Mouse (Mus musculus) megakaryocyte, adult 5-6 weeks (primary cell): ENCODE measurements around the gene Acads. TPM values are rescaled to one million over a fixed set of nuclear protein-coding genes. Genes with fewer than 3 reads are reported as not detected.
A peak's percentile ranks its signal among the peaks of the same experiment; 100 is the strongest.
"Not testable (repeated sequence)": the region's sequence is repeated elsewhere in the genome, so short reads cannot be mapped to it uniquely, and the experiment has no call there.

Source experiments
- ATAC-seq: 2 replicates; pipeline ENCODE4 v1.8.0; 2016; ENCODE audit warnings: mild to moderate bottlenecking, inconsistent platforms; ENCODE audit not compliant: poor library complexity, severe bottlenecking
- total RNA-seq, 2 experiments: library from RNA; stranded (forward) in 1 of 2; stranded (reverse) in 1 of 2; fragments of 153-499, 151-499 nt in 1 of 2; fragments of 221-1000, 200-1000 nt in 1 of 2; gene quantifications; 2 replicates each; pipeline versions ENCODE4 v1.2.3 to v1.2.4; 2015 to 2017

The Acads gene
- total RNA-seq, 2 experiments from 2014 or later: 13.0 to 15.2 TPM

DNA sequence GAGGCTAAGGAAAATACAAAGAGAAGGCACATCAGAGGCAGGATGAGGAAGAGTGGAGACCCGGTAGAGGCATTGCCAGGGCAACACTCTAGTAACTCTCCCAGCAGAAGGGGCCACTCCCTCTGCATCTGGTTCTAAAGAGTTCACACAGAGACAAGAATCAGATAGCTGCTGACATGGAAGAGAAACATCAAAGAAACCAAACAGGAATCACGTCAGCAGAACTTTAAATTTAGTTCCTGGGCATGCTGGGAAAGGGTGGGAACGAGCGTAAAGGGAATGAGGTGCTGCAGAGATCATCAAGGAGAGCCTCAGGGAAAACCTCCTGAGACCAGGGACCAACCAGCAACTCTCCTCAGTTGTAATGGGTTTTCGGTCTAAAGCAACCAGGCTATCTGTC is 31.8 kb upstream of the Acads start:
- ATAC-seq: no peak

DNA sequence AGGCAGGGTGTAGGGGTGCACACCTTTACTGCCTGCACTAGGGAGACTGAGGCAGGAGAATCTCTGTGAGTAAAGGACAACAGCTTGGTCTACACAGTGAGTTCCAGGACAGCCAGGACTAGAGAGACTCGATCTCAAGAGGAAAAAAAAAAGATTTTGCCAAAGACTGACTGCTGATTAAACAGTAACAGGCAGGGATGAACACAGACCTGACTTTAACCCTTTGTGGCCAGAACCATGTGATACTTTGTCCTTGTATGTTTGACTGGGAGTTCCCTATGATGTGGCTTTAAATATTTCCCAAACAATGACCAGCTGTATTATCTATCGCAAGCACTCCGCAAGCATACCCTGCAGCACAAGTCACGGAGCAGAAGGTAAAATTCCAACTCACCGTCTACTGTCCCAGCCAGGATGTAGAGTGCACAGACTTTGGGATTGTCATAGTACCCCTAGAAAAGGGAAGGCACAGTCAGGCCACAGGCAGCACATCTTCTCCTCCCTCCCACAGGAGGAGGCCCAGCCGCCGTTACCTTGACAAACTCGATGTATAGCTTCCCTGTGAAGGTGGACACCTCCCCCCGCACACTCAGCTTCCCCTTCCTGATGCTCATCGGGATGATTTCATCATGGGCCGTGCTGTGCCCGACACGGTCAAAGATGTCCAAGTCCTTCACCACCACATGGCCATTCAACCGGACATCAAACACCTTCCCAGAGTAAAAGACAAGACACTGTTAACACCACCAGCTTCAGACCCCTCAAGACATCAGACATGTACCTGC is 30.7 kb upstream of the Acads start:
- ATAC-seq: peak; percentile 85

DNA sequence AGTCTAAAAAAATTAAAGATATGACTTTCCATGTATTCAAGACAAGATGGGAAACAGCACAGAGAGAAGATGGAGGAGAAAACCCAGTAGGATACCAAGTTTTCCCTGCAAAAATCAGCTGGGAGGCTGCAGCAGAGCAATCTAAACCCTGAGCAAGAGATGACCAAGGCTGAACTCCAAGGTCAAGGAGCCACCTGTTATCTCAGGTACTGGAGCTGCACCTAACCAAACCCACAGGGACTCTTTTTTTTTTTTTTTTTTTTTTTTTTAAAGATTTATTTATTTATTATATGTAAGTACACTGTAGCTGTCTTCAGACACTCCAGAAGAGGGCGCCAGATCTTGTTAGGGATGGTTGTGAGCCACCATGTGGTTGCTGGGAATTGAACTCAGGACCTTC is 29.7 kb upstream of the Acads start:
- ATAC-seq: not testable (repeated sequence)

DNA sequence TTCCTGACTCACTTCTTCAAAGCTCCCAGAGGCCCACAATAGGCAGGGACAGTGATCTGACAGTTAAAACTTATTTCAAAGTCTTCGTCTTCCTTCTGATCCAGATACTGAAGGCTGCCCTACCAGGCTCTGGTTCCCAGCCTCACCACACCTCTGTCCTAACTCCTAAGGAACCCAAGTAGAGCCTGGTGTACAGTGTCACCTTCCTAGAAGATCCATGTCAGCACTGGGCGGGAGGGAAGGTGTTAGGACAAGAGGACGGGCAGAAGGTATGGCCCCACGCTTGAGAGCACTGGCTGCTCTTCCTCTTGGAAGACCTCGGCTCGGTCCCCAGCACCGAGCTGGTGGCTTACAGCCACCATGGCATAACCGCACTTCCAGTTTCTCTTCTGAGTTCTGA is 29.2 kb upstream of the Acads start:
- no peak for ATAC-seq

DNA sequence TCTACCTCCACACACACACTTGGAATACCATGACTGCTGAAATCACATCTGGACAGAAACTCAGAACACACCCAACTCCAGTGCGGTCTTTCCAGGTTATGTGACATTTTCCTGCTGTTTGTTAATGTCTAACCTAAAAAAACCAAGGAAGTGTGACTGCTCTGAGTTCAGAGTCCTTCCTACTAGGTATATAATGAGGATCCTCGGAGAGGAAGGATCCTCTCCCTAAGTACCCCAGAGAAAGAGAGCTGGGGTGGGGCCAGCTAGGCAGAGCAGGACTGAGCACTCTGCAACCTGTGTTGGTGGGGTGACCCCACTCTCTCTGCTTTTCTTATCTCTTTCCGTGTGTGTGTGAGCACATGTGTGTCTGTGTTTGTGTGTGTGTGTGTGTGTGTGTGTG is 28.2 kb upstream of the Acads start:
- no peak for ATAC-seq

DNA sequence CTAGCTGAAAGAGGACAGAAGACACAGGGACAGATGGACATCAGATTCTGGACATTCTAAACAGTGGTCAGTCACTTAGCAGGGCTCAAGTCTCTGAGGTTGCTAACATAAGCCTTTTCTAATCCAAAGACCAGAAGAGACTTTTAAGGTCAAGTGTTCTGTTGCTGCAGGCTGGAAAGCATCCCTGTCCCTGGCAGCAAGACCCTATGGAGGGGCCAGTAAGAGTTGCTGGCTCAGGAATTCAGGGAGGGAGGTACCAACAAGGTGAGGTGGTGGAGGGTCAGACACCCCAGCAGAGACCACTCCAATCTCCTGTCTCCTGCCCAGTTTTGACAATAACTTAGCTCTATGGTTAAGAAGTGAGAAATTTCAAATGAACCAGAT is 27.6 kb upstream of the Acads start:
- ATAC-seq: no peak

DNA sequence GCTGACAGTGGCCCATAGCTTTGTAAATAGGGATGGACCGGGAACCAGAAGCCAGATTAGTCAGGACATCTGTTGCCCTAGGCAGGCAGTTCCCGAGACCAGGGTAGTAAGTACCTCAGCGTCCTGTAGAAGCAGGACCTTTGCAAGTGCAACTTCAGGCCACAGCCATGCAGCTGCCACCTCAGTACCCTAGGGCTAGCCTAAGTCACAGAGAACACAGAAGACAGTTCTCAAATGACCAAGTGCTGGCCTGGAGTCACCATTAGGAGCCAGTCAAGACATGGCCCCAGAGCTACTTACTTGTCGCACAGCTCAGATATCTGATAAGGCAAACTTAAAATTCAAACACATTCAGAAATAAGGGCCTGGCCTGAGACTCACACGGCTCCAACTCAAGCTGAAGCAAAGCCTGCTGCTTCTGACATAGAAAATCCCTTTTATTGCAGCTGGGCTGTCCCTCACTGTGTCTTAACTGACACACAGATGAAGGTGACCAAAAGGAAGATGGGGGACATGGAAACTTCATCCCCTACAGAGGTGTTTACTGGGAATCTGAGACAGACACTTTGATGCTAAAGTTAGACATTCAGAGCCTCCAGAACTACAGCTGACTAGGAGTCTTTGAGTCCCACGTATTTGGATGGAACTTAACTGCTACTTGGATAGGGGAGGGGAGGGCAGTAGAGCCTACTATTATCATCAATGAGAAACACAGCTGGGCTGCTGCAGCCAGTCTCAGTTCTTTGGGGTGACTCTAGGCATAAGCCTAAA is 27.0 kb upstream of the Acads start:
- ATAC-seq: no peak

DNA sequence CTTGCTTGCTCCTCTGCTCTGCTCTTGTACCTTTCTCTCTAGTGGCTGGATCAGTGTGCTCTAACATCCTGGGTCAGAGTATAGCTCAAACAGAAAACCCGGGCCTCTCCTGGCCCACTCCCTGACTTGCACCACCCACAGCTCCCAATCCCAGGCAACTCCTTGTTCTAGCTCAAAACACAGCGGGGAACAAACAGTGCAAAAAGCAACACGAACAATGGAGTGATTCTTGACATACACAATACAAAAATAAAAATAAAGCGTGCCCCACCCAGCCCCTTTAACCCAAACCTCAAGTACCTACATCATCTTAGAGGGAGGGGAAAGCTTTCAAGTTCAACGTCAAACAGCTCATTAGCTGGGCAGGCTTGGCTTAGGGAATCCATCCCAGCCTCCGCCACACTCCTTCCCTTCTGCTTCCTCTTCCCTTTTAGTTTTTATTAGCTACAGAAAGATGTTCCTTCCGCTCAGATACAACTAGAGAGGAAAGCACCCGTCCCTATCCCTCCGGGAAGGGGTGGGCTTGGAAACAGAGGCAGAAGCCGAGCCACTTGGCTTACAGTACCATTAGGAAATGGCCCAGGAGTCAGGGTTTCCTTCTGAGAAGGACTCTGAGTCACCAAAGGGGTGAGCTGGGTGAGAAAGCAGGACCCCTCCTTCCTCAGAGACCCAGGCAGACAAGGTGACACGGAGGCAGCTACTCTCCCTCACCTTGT is 26.3 kb upstream of the Acads start:
- ATAC-seq: no peak

DNA sequence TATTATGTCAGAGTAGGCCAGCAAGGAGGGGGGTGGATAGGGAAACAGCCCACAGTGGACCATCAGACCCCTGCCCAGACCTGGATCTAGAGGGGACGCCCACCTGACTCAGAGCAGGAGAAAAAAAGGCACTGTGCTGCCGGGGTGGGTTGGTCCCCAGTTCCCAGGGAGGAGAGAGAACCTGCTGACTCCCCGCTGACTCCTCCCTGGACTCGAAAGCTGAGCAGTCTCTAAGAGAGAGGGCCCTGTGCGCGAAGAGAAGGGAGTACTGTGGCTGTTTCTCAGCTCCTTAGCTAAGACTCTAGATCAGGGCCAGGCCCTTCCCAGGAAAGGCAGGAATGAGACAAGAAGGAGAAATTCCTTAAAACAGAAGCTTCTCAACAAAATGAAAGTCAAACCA is 25.3 kb upstream of the Acads start:
- no peak for ATAC-seq

DNA sequence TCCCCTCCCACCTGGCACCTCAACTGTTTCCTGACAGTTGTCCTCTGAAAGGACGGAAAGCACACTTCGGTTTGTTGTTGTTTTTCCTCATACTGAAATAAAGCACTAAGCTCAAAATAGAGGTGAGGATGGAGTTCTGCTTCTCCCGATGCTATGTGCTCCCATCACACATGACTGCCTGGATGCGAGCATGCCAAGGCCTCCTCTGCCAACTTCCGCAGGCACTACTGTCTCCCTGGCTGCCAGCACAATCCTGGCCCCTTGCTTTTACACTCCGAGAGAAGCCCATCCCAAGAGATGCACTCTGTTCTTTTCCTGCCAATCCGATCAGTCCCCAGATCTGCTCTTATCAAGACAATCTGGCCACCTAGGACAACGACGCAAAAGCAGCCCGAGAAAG is 24.4 kb upstream of the Acads start:
- ATAC-seq: no peak

DNA sequence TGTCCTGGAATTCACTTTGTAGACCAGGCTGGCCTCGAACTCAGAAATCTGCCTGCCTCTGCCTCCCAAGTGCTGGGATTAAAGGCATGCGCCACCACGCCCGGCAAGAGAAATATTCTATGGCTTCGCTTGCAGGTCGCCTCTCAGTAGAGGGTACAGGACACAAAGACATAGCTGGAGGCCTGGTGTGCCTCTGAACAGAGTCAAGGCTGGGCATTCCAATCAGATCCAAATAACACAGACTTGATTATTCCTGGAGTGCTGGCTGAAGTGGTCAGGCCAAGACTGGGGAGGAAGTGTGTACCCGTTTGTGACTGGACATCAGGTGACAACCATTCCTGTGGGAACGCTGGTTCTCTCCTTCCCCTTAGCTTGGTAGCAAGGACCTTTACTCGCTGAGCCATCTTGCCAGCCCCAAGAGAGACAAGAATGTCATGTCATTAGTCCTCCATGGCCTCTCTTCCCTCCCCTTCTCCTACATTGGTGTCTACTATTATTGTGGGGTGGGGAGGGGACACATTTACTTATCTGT is 23.1 kb upstream of the Acads start:
- ATAC-seq: no peak

DNA sequence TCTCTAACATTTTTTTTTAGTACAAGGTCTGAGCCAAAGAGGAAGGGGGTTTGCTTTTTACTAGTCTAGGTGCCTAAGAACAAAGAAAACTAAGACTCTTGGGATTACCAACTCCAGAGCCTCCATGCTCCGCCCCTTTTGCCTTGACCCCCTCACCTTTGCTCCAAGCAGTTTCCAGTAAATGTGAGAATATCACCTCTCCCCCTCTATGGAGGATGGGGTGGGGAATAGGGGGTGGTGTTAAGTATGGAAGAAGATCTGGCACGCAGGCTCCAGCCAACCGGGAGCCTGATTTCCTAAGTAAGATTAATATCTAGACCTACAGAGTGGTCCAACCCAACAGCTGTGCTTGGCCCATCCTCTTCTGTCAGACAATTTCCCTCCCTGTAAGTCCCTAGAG is 21.6 kb upstream of the Acads start:
- ATAC-seq: no peak

DNA sequence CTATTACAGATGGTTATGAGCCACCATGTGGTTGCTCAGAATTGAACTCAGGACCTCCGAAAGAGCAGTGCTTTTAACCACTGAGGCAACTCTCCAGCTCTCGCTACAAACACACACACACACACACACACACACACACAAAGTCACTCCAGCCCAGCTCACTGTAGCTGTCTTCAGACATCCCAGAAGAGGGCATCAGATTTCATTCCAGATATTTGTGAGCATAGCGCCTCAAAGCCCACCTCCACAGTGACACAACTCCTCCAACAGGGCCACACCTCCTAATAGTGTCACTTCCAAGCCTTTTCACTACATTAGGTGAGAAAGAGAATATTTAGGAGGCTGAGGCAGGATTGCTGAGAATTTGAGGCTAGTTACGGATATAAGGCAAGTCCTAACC is 20.0 kb upstream of the Acads start:
- ATAC-seq: no peak

DNA sequence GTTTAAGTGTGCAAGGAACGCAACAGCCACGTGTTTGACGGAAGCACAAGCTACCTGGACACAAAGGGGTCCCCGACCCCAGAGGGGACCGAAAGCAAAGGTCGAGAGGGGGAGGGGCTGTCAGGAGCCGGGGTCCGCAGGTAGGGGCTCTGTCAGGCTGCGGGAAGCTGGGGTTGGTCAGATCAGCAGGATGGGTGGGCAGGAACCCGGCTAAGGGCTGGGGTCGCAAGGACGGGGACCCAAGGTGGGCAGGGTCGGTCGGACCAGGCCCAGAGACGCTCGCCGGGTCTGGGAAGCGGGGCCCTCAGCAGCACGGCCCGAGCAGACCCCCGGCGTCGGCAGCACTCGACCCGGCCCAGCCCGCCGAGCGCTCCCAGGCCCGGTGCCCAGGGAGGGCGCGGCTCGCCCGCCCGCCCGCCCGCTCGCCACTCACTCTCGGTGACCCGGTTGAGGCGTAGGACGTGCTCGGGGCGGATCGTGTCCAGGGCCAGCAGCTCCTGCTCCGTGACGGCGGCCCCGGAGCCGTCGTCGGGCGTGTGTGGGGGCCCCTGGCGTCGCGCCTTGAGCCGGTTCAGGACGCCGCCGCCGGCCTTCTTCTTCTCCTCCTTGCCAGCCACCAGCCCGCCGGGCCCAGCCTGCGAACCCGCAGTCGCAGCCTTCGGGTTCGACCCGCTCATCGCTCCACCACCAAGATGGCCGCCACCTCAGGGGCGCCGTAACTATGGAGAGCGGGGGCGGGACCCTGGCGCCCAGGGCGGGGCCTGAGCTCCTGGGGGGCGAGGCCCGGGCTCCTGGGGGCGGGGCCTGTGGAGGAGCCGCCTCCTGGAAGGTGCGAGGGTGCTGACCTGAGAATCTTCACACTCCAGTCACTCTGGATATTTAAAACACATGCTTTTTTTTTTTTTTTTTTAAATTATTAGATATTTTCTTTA is 15.4 kb upstream of the Acads start, which contains the start of gene Unc119b:
TSS of gene Unc119b (minus strand) at position 742 of the 932 bp plus-strand sequence.
- ATAC-seq: peak; percentile 99

DNA sequence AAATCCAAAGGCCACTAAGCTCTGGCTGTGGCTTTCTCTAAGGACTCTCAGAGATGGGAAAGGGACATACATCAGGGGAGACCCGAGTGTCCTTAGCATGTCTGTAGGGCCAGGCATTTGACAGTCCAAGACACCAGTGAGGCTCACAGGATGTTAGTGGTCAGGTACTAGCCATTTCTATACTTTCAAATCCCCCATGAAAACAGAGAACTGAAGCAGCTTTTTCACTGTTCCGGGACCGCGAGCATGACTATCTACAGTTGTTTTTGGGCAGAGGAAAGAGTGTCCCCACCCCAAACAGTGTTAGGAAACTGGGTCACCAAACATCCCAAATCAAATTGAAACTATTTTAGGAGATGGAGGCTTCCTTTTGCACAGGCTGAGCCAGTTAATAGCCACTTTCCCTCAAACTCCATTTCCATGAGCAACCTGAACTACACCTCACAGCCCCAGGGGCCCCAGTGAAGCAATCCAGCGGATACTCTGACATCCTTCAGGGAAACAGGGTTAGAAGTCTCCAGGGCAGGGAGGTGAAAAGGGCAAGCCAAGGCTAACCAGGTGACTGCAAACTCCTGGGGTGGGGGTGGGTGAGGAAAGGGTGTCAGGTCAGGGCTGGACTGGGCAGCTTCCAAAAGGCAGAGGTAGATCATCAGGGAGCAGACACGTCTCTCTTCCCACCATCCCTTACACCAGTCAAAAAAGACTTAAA is 14.4 kb upstream of the Acads start:
- ATAC-seq: 0 out of 2 replicates have a peak, but pooled peaks have one; percentile 26

DNA sequence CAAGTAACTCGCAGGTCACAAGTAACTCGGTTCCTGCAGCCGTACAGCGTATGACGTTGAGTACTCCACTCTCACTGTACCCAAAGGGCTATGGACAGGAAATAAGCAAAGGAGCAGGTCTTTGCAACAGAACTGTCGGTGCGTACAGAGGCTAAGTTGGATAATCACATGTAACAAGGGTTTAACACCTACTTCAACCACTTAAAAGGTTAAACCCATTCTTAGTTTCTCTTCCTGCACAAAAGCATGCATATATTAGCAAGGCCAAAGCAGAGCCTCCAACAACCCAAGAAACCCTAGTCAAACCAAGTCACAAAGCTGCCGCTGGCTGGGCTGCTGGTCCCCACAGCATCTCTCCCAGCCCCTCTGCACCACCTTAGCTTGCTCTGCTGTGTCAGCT is 13.3 kb upstream of the Acads start:
- ATAC-seq: no peak

DNA sequence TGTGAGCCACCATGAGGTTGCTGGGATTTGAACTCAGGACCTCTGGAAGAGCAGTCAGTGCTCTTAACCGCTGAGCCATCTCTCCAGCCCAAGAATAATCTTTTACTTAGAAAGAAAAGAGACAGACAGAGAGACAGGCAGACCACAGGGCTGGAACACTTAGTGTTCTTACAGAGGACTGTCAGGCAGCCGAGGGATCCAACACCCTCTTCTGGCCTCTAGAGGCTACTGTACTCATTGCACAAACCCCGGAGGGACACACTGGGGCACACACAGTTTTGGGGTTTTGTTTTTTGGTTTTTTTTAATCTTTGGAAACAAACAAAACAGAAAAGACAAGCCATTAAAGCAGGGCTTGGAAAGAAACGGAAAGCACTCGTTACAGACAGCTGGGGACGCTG is 10.2 kb upstream of the Acads start:
- ATAC-seq: no peak

DNA sequence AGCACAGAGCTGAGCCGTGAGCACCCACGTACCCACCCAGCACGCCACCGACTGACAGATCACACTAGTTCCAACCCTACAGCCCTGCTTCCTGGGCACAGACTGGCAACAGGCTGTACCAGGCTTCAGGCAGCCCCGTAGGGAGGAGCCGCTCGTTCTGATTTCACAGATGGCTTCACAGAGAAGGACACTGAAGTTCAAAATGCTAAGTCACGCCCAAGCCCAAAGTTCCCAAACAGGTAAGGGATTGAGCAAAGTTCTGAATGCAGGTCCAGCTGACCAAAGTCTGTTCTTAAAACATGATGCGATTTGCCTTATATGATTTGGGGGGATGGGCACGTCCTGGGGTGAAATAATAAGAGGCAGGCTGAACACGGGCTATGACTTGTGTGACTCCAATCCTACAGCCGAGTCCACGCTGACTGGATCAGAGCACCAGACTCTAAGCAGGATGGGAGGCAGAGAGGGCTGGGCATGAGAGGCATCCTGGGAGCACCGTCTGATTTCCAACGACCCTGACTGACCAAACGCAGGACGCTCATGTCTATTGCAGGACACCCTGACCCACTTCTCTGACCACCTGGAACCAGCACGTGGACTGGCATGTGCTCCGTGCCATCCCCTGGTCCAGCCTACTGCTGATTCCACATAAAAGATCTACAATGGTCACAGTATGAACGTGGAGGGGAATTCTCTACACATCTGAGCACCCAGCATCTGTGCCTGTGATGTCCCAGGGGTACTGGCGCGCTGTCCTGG is 8.5 kb upstream of the Acads start:
- no peak for ATAC-seq
